Mouse (Mus musculus): Measurements from ENCODE around the gene Tmem138. TPM values are rescaled to one million over a fixed set of nuclear protein-coding genes. Genes with fewer than 3 reads are reported as not detected.
"Not testable (repeated sequence)": the region's sequence is repeated elsewhere in the genome, so short reads cannot be mapped to it uniquely, and the experiment has no call there.

The Tmem138 gene
- polyA plus RNA-seq, 1 experiment from 2014 or later = 67.4 TPM

- no peak for DNase-seq (ENCODE audit: low spot score)
- H3K4me1 ChIP-seq = peaks cover 9% of the 10 kb centered on the region; the same call in 1 of the 2 replicates
- H3K36me3 ChIP-seq = peaks cover under 1% of the 10 kb centered on the region; the same call in 1 of the 2 replicates
- H3K27ac ChIP-seq (replicated peaks) = 0 out of 2 replicates have a peak overlapping the region, but pooled peaks have one; percentile 17
- H3K9me3 ChIP-seq (replicated peaks) = no peaks in the 10 kb centered on the region
- H3K27me3 ChIP-seq (ENCODE audit: low read depth, poor library complexity, severe bottlenecking) = no peaks in the 10 kb centered on the region
- 65% methylated on average over 5 of the region's 5 CpGs for WGBS
- H3K4me3 ChIP-seq = no peak overlapping the region
Observed at GRCm38 (mm10) chr19:10562351-10562750, 14.8 kb downstream of the Tmem138 start.

DNA sequence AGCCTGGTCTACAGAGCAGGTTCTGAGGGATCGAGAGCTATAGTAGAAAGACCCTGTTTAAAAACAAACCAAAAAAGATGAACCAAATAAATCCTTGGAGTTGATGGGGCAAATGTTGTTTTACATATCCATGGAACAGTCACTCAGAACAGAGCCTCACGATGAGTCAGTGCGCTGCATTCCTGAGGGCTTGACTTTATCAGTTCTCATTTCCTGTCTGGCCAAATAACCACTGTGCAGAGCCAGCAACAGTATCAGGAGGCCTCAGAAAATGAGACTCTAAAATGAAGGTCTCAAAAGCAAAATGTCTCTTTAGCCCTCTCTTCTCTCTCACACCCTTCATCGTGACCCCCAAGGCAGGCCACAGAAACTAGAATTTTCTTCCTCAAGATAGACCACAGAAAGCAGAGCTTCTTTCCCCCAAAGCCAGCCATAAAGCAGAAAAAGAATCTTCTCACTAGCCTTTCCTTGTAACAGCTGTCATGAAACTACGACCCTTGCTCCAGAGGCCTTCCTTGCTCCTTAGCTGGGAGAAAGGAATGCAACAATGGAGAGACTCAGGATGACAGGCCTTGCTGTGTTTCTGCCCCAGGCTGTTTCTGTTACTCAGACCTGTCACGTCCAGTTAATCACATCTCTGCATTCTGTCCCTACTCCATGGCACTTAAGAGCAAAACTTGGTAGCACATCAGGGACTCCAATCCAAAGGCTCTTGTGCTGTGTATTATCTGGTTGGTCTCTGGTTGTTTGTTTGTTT, 15.4 kb downstream of the Tmem138 start:
- Histone ChIP-seq H3K4me3 (no peak overlapping the region), H3K9me3 (replicated peaks) (no peaks in the 10 kb centered on the region), H3K27me3 (ENCODE audit: low read depth, poor library complexity, severe bottlenecking) (no peaks in the 10 kb centered on the region), H3K4me1 (peaks cover 9% of the 10 kb centered on the region; the same call in 1 of the 2 replicates), H3K27ac (replicated peaks) (no peak overlapping the region; the same call in 1 of the 2 replicates), H3K36me3 (no peaks in the 10 kb centered on the region)
- no peak for DNase-seq (ENCODE audit: low spot score)
- WGBS = 71% methylated on average over 6 of the region's 6 CpGs

GRCm38 (mm10) chr19:10560108-10560507, 17.1 kb downstream of the Tmem138 start:
- H3K4me3 ChIP-seq = no peak overlapping the region
- no peaks in the 10 kb centered on the region for H3K27me3 ChIP-seq (ENCODE audit: low read depth, poor library complexity, severe bottlenecking)
- no peak overlapping the region for H3K27ac ChIP-seq (replicated peaks)
- DNase-seq (ENCODE audit: low spot score) = no peak
- no peaks in the 10 kb centered on the region for H3K9me3 ChIP-seq (replicated peaks)
- no peaks in the 10 kb centered on the region for H3K36me3 ChIP-seq
- WGBS = 39% methylated on average over 5 of the region's 5 CpGs
- H3K4me1 ChIP-seq = peaks cover 23% of the 10 kb centered on the region

GRCm38 (mm10) chr19:10557837-10558375, 19.3 kb downstream of the Tmem138 start:
- not testable (repeated sequence) for H3K9me3 ChIP-seq (replicated peaks); H3K36me3 ChIP-seq; H3K27me3 ChIP-seq (ENCODE audit: low read depth, poor library complexity, severe bottlenecking); DNase-seq (ENCODE audit: low spot score); H3K4me3 ChIP-seq; H3K27ac ChIP-seq (replicated peaks)
- peaks cover 31% of the 10 kb centered on the region for H3K4me1 ChIP-seq
- WGBS = 74% methylated on average over 4 of the region's 4 CpGs

DNA sequence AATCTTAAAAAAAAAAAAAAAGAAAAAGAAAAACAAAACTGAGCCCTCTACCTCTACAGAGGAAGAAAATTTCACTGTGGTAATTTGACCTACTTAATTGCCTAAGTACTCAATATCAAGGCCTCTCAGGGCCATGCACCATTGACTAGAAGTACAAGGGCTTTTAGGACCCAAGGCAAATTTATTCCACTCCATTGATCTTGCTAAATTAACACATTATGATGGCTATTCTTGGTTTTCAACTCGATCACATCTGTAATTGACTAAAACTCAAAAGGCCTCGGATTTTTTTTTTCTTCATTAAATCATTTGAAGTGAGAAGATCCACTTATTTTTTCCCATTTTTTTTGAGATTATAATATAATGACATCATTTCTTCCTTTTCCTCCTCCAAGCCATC, 19.7 kb downstream of the Tmem138 start:
- 80% methylated on average over 2 of the region's 2 CpGs for WGBS

GRCm38 (mm10) chr19:10557001-10557400, 20.2 kb downstream of the Tmem138 start:
- WGBS = 65% methylated on average over 2 of the region's 2 CpGs
- Histone ChIP-seq H3K4me1 (peaks cover 27% of the 10 kb centered on the region), H3K27ac (replicated peaks) (no peak overlapping the region), H3K4me3 (no peak overlapping the region), H3K36me3 (peaks cover 14% of the 10 kb centered on the region), H3K9me3 (replicated peaks) (no peaks in the 10 kb centered on the region), H3K27me3 (ENCODE audit: low read depth, poor library complexity, severe bottlenecking) (no peaks in the 10 kb centered on the region)
- no peak for DNase-seq (ENCODE audit: low spot score)

More for the DNA sequence above, 19.7 kb downstream of the Tmem138 start:
- H3K9me3 ChIP-seq (replicated peaks) = no peaks in the 10 kb centered on the region
- peaks cover 31% of the 10 kb centered on the region for H3K4me1 ChIP-seq
- no peak for DNase-seq (ENCODE audit: low spot score)
- H3K27me3 ChIP-seq (ENCODE audit: low read depth, poor library complexity, severe bottlenecking) = no peaks in the 10 kb centered on the region
- no peak overlapping the region for H3K4me3 ChIP-seq
- H3K27ac ChIP-seq (replicated peaks) = no peak overlapping the region
- H3K36me3 ChIP-seq = peaks cover 10% of the 10 kb centered on the region

DNA sequence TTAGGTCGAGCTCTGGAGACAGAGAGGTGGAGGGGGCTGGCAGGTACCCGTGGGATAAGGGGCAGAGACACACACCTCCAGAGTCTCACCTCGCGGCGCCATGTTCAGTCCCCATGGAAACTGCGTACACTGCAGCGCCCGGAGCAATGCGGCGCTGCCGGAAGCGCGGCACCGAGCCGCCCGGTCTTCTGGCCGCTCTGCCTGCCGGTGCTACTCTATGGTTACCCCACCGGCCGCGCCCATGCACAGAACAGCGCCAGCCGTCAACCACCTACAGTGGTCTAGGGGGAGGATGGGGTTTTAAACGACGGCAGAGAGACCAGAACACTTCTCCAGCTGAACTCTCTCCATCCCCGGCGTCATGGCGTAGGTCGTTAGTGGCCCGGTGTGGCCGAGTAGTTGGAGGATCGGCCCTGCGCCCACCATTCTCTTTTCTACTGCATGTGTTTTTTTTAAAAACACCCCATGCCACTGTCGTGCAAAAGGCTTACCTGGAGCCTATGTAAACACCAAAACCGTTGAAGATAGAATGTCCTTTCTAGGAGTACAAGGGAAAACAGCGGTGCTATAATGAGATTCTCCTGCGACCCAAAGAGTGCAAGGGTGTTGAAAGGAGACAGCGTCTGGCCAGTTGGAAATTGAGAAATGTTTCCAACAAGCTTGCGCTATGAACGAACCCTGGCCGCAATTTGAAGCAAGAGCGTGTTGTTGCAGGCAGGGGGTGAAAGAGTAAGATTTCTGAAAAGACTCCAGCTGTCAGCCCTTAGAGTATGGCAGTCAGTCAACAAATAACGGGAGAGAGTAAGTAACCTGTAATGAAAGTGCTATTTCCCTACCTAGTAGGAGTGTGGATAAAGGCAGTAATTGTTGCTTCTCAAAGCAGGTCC, 21.3 kb downstream of the Tmem138 start, which contains the start of gene Tmem216:
TSS of gene Tmem216 (minus strand) at position 615 of the 887 bp plus-strand sequence.
- H3K36me3 ChIP-seq = peaks cover 25% of the 10 kb centered on the region
- H3K9me3 ChIP-seq (replicated peaks) = no peaks in the 10 kb centered on the region
- H3K27me3 ChIP-seq (ENCODE audit: low read depth, poor library complexity, severe bottlenecking) = no peaks in the 10 kb centered on the region
- peak within 1 kb of the TSS; percentile 89 for H3K27ac ChIP-seq (replicated peaks)
- peaks cover 22% of the 10 kb centered on the region for H3K4me1 ChIP-seq
- DNase-seq (ENCODE audit: low spot score) = peak; percentile 82
- WGBS = 2% methylated on average over 43 of the region's 43 CpGs
- H3K4me3 ChIP-seq = peak within 1 kb of the TSS; percentile 77

DNA sequence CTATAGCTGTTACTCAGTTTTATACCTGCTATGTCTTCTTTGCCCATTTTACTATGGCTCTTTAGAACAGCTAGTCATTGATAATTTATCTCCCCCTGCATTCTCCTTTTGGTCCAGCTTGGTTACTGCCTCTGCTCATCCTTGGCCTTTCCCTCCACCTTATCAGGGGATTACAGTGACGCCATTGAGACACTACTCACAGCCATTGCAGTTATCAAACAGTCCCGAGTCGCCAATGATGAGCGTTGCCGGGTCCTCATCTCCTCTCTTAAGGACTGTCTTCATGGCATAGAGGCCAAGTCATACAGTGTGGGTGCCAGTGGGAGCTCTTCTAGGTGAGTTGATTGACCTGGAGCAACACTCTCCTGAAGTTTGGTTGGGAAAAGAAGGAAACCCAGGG, 37.7 kb downstream of the Tmem138 start:
- no peaks in the 10 kb centered on the region for H3K27me3 ChIP-seq (ENCODE audit: low read depth, poor library complexity, severe bottlenecking)
- no peak overlapping the region for H3K4me3 ChIP-seq
- H3K9me3 ChIP-seq (replicated peaks) = no peaks in the 10 kb centered on the region
- 93% methylated on average over 5 of the region's 5 CpGs for WGBS
- H3K27ac ChIP-seq (replicated peaks) = no peak overlapping the region
- no peak for DNase-seq (ENCODE audit: low spot score)
- no peaks in the 10 kb centered on the region for H3K4me1 ChIP-seq
- peaks cover 99% of the 10 kb centered on the region for H3K36me3 ChIP-seq

GRCm38 (mm10) chr19:10530082-10530481, 47.1 kb downstream of the Tmem138 start:
- Histone ChIP-seq H3K36me3 (peaks cover 81% of the 10 kb centered on the region), H3K9me3 (replicated peaks) (no peaks in the 10 kb centered on the region), H3K4me1 (peaks cover 20% of the 10 kb centered on the region), H3K27me3 (ENCODE audit: low read depth, poor library complexity, severe bottlenecking) (no peaks in the 10 kb centered on the region), H3K27ac (replicated peaks) (no peak overlapping the region), H3K4me3 (no peak overlapping the region)
- DNase-seq (ENCODE audit: low spot score) = no peak
- 98% methylated on average over 1 of the region's 1 CpGs for WGBS

DNA sequence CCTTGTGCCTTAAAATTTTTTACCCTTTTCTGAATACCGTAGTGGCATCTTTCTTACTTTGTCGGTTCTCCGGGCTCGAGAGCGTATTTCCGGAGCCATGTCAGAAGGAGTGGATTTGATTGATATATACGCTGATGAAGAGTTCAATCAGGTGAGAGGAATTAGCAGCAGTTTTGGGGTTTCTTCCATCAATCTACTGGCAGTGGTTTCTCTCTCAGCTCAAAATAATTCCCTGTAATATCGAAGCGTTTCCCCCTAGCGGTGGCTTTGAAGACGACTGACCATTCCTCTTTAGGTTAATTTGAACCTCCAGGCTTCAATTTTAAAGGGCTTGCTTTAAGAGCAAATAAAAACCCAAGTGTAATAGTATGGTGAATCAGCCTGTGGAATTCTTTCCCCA, 51.3 kb downstream of the Tmem138 start, which contains the start of gene Sdhaf2:
TSS of gene Sdhaf2 (minus strand) at position 233 of the 400 bp plus-strand sequence.
- no peaks in the 10 kb centered on the region for H3K9me3 ChIP-seq (replicated peaks)
- DNase-seq (ENCODE audit: low spot score) = no peak
- peaks cover 36% of the 10 kb centered on the region for H3K4me1 ChIP-seq
- H3K27ac ChIP-seq (replicated peaks) = peak within 1 kb of the TSS; percentile 100
- under 1% methylated on average over 11 of the region's 11 CpGs for WGBS
- peak within 1 kb of the TSS; percentile 98 for H3K4me3 ChIP-seq
- H3K36me3 ChIP-seq = peaks cover 43% of the 10 kb centered on the region
- H3K27me3 ChIP-seq (ENCODE audit: low read depth, poor library complexity, severe bottlenecking) = no peaks in the 10 kb centered on the region

DNA sequence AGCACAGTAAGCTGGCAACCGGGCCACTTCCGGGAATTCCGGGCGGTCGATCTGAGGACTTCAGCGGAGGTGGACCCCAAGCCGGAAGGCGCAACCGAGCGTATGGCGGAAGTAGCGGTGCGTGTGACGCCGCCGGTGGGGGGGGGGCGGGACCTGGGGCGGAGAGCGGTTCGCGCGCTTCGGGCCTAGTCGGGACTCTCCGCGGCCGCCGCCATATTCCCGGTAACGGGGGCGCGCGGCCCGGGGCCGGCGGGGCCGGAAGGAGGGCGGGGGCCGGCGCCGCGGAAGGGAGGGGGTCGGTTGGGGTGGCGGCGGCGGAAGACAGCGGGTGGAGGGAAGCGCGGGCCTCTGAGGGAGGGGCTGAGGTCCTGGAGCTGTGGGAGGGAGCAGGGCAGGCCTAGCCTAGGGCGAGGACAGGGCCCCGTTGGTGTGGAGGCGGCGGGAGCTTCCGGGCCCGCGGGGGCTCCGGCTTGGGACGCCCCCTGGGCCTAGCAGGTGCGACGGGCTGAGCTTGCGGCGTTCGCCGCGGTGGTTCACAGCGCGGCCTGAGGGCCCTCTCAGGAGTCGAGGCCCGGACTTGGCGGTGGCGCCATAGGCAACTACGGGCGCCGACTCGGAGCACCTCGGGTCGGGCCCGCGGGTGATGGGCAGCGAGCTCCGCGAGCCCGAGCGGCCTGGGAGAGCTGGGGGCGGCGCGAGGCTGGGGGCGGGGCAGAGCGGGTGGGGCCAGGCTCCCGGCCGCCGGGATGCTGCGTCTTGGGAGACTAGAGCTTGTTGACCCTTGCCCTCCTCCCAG, 51.9 kb downstream of the Tmem138 start, which contains the start of gene Cpsf7:
TSS of gene Cpsf7 (plus strand) at position 161 of the 796 bp plus-strand sequence.
- no peaks in the 10 kb centered on the region for H3K9me3 ChIP-seq (replicated peaks)
- H3K4me1 ChIP-seq = peaks cover 36% of the 10 kb centered on the region
- H3K27me3 ChIP-seq (ENCODE audit: low read depth, poor library complexity, severe bottlenecking) = no peaks in the 10 kb centered on the region
- peak within 1 kb of the TSS; percentile 100 for H3K27ac ChIP-seq (replicated peaks)
- H3K36me3 ChIP-seq = peaks cover 37% of the 10 kb centered on the region
- H3K4me3 ChIP-seq = peak within 1 kb of the TSS; percentile 98
- DNase-seq (ENCODE audit: low spot score) = peak; percentile 94
- WGBS = under 1% methylated on average over 93 of the region's 93 CpGs

DNA sequence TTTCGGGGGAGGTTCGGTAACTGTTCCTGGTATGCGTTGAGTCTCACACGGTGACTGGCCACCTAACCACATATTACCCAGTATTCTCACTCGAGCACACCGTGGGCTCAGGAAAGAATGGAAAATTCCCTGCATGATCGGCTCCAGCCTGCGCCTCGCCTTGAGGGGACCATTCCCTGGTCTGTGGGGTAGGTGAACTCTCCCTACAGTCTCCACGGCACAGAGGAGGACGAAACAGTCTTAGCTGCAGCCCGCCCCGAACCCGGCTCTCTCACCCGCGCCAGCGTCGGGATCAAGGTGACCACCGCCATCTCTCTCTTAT, 52.4 kb downstream of the Tmem138 start:
- peak overlapping the region; percentile 98 for H3K4me3 ChIP-seq
- 1% methylated on average over 19 of the region's 19 CpGs for WGBS

More for the DNA sequence above, 52.4 kb downstream of the Tmem138 start:
- Histone ChIP-seq H3K27ac (replicated peaks) (peak overlapping the region; percentile 100), H3K27me3 (ENCODE audit: low read depth, poor library complexity, severe bottlenecking) (no peaks in the 10 kb centered on the region), H3K9me3 (replicated peaks) (no peaks in the 10 kb centered on the region), H3K4me1 (peaks cover 36% of the 10 kb centered on the region), H3K36me3 (peaks cover 31% of the 10 kb centered on the region)
- DNase-seq (ENCODE audit: low spot score) = no peak
